Comparison of ENCODE assay signal across 11 mouse cellular contexts in the genomic region with DNA sequence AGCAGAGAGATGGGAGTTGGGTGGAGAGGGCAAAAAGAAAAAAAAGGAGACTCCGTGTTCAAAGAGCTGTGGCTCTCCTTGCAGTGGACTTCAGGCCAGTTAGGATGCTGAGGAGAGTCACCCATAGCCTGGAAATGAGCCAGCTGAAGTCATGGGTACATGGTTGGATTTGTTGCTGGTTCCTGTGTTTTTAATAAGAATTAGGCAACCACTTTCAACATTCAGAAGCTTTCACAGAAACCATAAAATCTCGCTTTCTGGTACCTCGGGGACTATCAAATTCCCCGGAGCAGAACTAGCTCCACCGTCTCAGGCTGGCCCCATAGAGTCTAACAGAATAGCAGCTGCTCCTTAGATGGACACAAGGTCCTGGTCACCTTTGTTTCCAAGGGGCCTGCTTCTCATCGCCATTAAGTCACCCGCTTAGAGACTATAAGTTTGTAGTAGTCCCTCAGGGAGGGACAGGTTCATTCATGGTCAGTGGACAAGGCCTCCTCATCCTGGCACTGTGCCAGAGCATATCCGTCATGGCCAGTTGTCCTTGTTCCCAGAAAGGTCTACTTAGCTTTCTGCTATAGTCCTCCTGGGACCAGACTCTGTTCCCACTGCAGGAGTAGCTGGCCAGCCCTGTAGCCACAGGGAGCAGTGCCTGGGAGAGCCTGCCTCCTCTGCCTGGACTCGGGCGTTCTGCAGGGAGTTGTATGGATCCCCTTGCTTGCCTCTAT.
DNase-seq lines count a peak whose midpoint lies in the region; ATAC-seq and TF ChIP-seq lines count a peak whose summit lies in the region.
"Had no signal": no experiment of that assay in that cellular context is flagged by ENCODE, and none has a peak within 500 bp of the region (broad histone marks: within the 10 kb centered on the region; RNA-seq: fewer than 3 reads in every experiment).

No protein-coding gene starts in this region.

- no peak for ATAC-seq in heart, embryonic 11.5 days (replicated peaks; ENCODE audit: insufficient number of reproducible peaks, low FRiP score, low TSS enrichment)
- no peak for ATAC-seq in granulocyte monocyte progenitor cell, adult 5-6 weeks (replicated peaks; ENCODE audit: poor library complexity, severe bottlenecking)
- ATAC-seq: liver, postnatal 0 days had no signal

- no peak for TF ChIP-seq EP300 in heart, adult 2 months (IDR thresholded peaks at IDR 0.05; ENCODE audit: insufficient read depth, low read depth, low read length)

- intact Hi-C loops in heart, adult 2 months (cut with DNase I): loop anchor here (5.0 kb wide), 1 partner anchor 36 kb away; no protein-coding TSS in a partner anchor
- intact Hi-C loops in gastrocnemius, postnatal 14 days (cut with DNase I; ENCODE audit: low total_unique reads): no loop called here
- intact Hi-C loops in left cerebral cortex, postnatal 36 days (cut with DNase I): no loop called here

- H3K4me3 ChIP-seq in heart, adult 2 months: no peak overlapping the region
- H3K4me3 ChIP-seq in heart, embryonic 11.5 days (ENCODE audit: low read depth, low read length): no peak overlapping the region

- no peaks in the 10 kb centered on the region for H3K9me3 ChIP-seq in heart, embryonic 11.5 days (replicated peaks; ENCODE audit: control insufficient read depth, low read length)

- H3K4me1 ChIP-seq in heart, adult 2 months (ENCODE audit: control insufficient read depth, insufficient read depth, low read length): no peaks in the 10 kb centered on the region; the same call in 1 of the 2 replicates
- H3K4me1 ChIP-seq in heart, embryonic 11.5 days (ENCODE audit: control insufficient read depth, insufficient read depth, low read length): peaks cover 15% of the 10 kb centered on the region

- no peak for TF ChIP-seq CTCF in heart, adult 2 months (IDR thresholded peaks at IDR 0.05)

- no peaks in the 10 kb centered on the region for H3K36me3 ChIP-seq in heart, adult 2 months (ENCODE audit: control insufficient read depth, insufficient read depth, low read length)
- no peaks in the 10 kb centered on the region; the same call in 1 of the 2 replicates for H3K36me3 ChIP-seq in heart, embryonic 11.5 days (ENCODE audit: control insufficient read depth, insufficient read depth, low read length)

- H3K27me3 ChIP-seq in heart, adult 2 months (ENCODE audit: control insufficient read depth, insufficient read depth, low read length): no peaks in the 10 kb centered on the region
- H3K27me3 ChIP-seq in heart, embryonic 11.5 days (ENCODE audit: control insufficient read depth, insufficient read depth, low read length): no peaks in the 10 kb centered on the region

- no peak for TF ChIP-seq POLR2A in heart, adult 2 months (IDR thresholded peaks at IDR 0.05; ENCODE audit: insufficient read depth, low read depth, low read length)

- peak; percentile 37 to 53 for DNase-seq in heart, adult 2 months
- peak; percentile 48 to 65 for DNase-seq in adrenal gland, adult 18-20 months (ENCODE audit: low spot score in 2 of 2)
- peak; percentile 27 for DNase-seq in gastrocnemius, postnatal 14 days
- DNase-seq in kidney, postnatal 10 days: peak; percentile 49
- no peak for DNase-seq in frontal cortex, adult 2 months (ENCODE audit: extremely low spot score in 1 of 2, low spot score in 1 of 2)
- DNase-seq in left cerebral cortex, postnatal 36 days (ENCODE audit: low spot score in 2 of 2): no peak
- DNase-seq: layer of hippocampus, postnatal 36 days; liver, postnatal 0 days; thymus, adult 2 months had no signal

- no peak overlapping the region for H3K9ac ChIP-seq in heart, adult 2 months (ENCODE audit: low read depth, low read length)
- H3K9ac ChIP-seq in heart, embryonic 11.5 days (ENCODE audit: low read depth, low read length): no peak overlapping the region
- H3K9ac ChIP-seq: liver, postnatal 0 days had no signal

- H3K4me2 ChIP-seq in heart, embryonic 11.5 days: no peak overlapping the region

- WGBS in heart, adult 2 months: 68% methylated on average over 10 of the region's 10 CpGs
- 81% methylated on average over 10 of the region's 10 CpGs for WGBS in heart, embryonic 11.5 days (ENCODE audit: insufficient replicate concordance)

- no peak overlapping the region; the same call in 1 of the 2 replicates for H3K27ac ChIP-seq in heart, adult 2 months
- H3K27ac ChIP-seq in heart, embryonic 11.5 days (ENCODE audit: low read depth, low read length): no peak overlapping the region

- no peaks in the 10 kb centered on the region for H3K79me2 ChIP-seq in heart, adult 2 months (replicated peaks; ENCODE audit: control insufficient read depth, insufficient read depth, low read length)

Comparison
In these comparisons a context has a peak if more than half of its experiments do, and no peak if none do; other contexts are left out.
1. DNase-seq: peak in heart, adult 2 months (2 of 2), adrenal gland, adult 18-20 months (2 of 2), gastrocnemius, postnatal 14 days (single experiment) and kidney, postnatal 10 days (single experiment); none in frontal cortex, adult 2 months (0 of 2) and left cerebral cortex, postnatal 36 days (0 of 2).